8 mouse cellular contexts compared by ENCODE assay signal in genomic region chrX:103482097-103482451, GRCm38 (mm10).
DNase-seq lines count a peak whose midpoint lies in the region; ATAC-seq lines count a peak whose summit lies in the region.

No protein-coding gene starts in this region.

- H3K27me3 ChIP-seq in heart, embryonic 11.5 days (ENCODE audit: control insufficient read depth, insufficient read depth, low read length), result peaks cover 2% of the 10 kb centered on the region; the same call in 1 of the 2 replicates
- no peaks in the 10 kb centered on the region for H3K27me3 ChIP-seq in embryonic facial prominence, embryonic 11.5 days (ENCODE audit: control insufficient read depth, insufficient read depth, low read length)
- H3K27me3 ChIP-seq in hindbrain, embryonic 15.5 days, result no peaks in the 10 kb centered on the region
- no peaks in the 10 kb centered on the region for H3K27me3 ChIP-seq in midbrain, embryonic 10.5 days (ENCODE audit: low read depth, poor library complexity, severe bottlenecking)

- H3K9ac ChIP-seq in heart, embryonic 11.5 days (ENCODE audit: low read depth, low read length), result peak overlapping the region; percentile 69
- peak overlapping the region; percentile 61 for H3K9ac ChIP-seq in embryonic facial prominence, embryonic 11.5 days (replicated peaks; ENCODE audit: low read length)
- H3K9ac ChIP-seq in hindbrain, embryonic 15.5 days, result peak overlapping the region; percentile 44

- no peak for DNase-seq in heart, postnatal 25 days (ENCODE audit: low spot score)
- DNase-seq in embryonic facial prominence, embryonic 11.5 days (ENCODE audit: low spot score), result no peak
- no peak for DNase-seq in midbrain, embryonic 10.5 days (ENCODE audit: low spot score)
- DNase-seq in ovary, postnatal 36 days (ENCODE audit: low spot score), result no peak
- DNase-seq in natural killer cell, adult 2 months (ENCODE audit: low spot score in 2 of 2), result no peak

- ATAC-seq in heart, embryonic 11.5 days (replicated peaks; ENCODE audit: insufficient number of reproducible peaks, low FRiP score, low TSS enrichment), result no peak
- no peak for ATAC-seq in embryonic facial prominence, embryonic 11.5 days (replicated peaks; ENCODE audit: insufficient number of reproducible peaks, low FRiP score, low TSS enrichment, low read depth)
- ATAC-seq in hindbrain, embryonic 15.5 days (ENCODE audit: low FRiP score, low read depth), result peak; percentile 17; the same call in 1 of the 2 replicates
- no peak for ATAC-seq in activated CD4-positive, CD25-positive, alpha-beta regulatory T cell, adult 4 months

- WGBS in heart, embryonic 11.5 days (ENCODE audit: insufficient replicate concordance), result 71% methylated on average over 24 of the region's 24 CpGs
- 65% methylated on average over 22 of the region's 24 CpGs for WGBS in embryonic facial prominence, embryonic 11.5 days
- 69% methylated on average over 24 of the region's 24 CpGs for WGBS in hindbrain, embryonic 15.5 days
- WGBS in midbrain, embryonic 10.5 days, result 75% methylated on average over 24 of the region's 24 CpGs

- H3K4me2 ChIP-seq in heart, embryonic 11.5 days, result peak overlapping the region; percentile 37; the same call in 1 of the 2 replicates
- no peak overlapping the region for H3K4me2 ChIP-seq in embryonic facial prominence, embryonic 11.5 days (ENCODE audit: low read depth, low read length)
- peak overlapping the region; percentile 46 for H3K4me2 ChIP-seq in hindbrain, embryonic 15.5 days

- H3K36me3 ChIP-seq in heart, embryonic 11.5 days (ENCODE audit: control insufficient read depth, insufficient read depth, low read length), result no peaks in the 10 kb centered on the region
- H3K36me3 ChIP-seq in embryonic facial prominence, embryonic 11.5 days (replicated peaks; ENCODE audit: control insufficient read depth, insufficient read depth, low read depth, low read length), result no peaks in the 10 kb centered on the region
- no peaks in the 10 kb centered on the region for H3K36me3 ChIP-seq in hindbrain, embryonic 15.5 days
- no peaks in the 10 kb centered on the region for H3K36me3 ChIP-seq in midbrain, embryonic 10.5 days

- no peaks in the 10 kb centered on the region for H3K4me1 ChIP-seq in heart, embryonic 11.5 days (ENCODE audit: control insufficient read depth, insufficient read depth, low read length)
- H3K4me1 ChIP-seq in embryonic facial prominence, embryonic 11.5 days (ENCODE audit: control insufficient read depth, insufficient read depth, low read length), result no peaks in the 10 kb centered on the region
- no peaks in the 10 kb centered on the region for H3K4me1 ChIP-seq in hindbrain, embryonic 15.5 days (replicated peaks)
- H3K4me1 ChIP-seq in midbrain, embryonic 10.5 days, result no peaks in the 10 kb centered on the region

- intact Hi-C loops in heart, postnatal 25 days (cut with DNase I), result loop anchor here (5.0 to 10.0 kb wide), 3 partner anchors 190 to 453 kb away; no protein-coding TSS in a partner anchor

- H3K9me3 ChIP-seq in heart, embryonic 11.5 days (replicated peaks; ENCODE audit: control insufficient read depth, low read length), result no peaks in the 10 kb centered on the region
- H3K9me3 ChIP-seq in embryonic facial prominence, embryonic 11.5 days (replicated peaks; ENCODE audit: control insufficient read depth, low read length), result no peaks in the 10 kb centered on the region
- no peaks in the 10 kb centered on the region for H3K9me3 ChIP-seq in hindbrain, embryonic 15.5 days
- 0 out of 2 replicates have a peak, but pooled peaks cover 6% of the 10 kb centered on the region for H3K9me3 ChIP-seq in midbrain, embryonic 10.5 days (replicated peaks)

- peak overlapping the region; percentile 44 for H3K4me3 ChIP-seq in heart, embryonic 11.5 days (ENCODE audit: low read depth, low read length)
- H3K4me3 ChIP-seq in embryonic facial prominence, embryonic 11.5 days (ENCODE audit: low read depth, low read length), result peak overlapping the region; percentile 43
- peak overlapping the region; percentile 45 for H3K4me3 ChIP-seq in hindbrain, embryonic 15.5 days
- peak overlapping the region; percentile 54 for H3K4me3 ChIP-seq in midbrain, embryonic 10.5 days

- H3K27ac ChIP-seq in heart, embryonic 11.5 days (ENCODE audit: low read depth, low read length), result peak overlapping the region; percentile 70
- peak overlapping the region; percentile 52; the same call in 1 of the 2 replicates for H3K27ac ChIP-seq in embryonic facial prominence, embryonic 11.5 days (replicated peaks; ENCODE audit: low read depth, low read length)
- peak overlapping the region; percentile 78 for H3K27ac ChIP-seq in hindbrain, embryonic 15.5 days (replicated peaks)
- H3K27ac ChIP-seq in midbrain, embryonic 10.5 days (replicated peaks), result peak overlapping the region; percentile 87
